Mouse (Mus musculus) C2C12 (cell line): ENCODE data around the gene Aven.

Experiments used
- CTCF ChIP-seq: IDR thresholded peaks from one replicate; pipeline ENCODE4 v1.5.1; 2011; ENCODE audit not compliant: control insufficient read depth, insufficient read depth, insufficient read length
- MAX ChIP-seq: IDR thresholded peaks from one replicate; pipeline ENCODE4 v1.6.1; 2011; ENCODE audit warnings: mild to moderate bottlenecking, control low read depth

GRCm38 (mm10) chr2:112490483-112491196 lies 2.1 kb upstream of the Aven start:
- TF ChIP-seq MAX (no peak), CTCF (no peak)
